Mouse (Mus musculus): ENCODE measurements at regions not wholly inside any gene's neighbourhood (a gene's known extent, or its start where the extent isn't known, plus 50 kb on each side); places are given as distances from the start of the nearest gene placed in this dataset.

- DNase-seq (ENCODE audit: low spot score in 2 of 2): no peak
These were observed 351.8 kb downstream of the Osr1 start for GRCm38 (mm10) chr12:9921591-9922198.

GRCm38 (mm10) chr12:9924561-9924960 lies 354.6 kb downstream of the Osr1 start:
- no peak for DNase-seq (ENCODE audit: low spot score in 2 of 2)

GRCm38 (mm10) chr12:9934158-9934557 lies 364.2 kb downstream of the Osr1 start:
- no peak for DNase-seq (ENCODE audit: low spot score in 2 of 2)

GRCm38 (mm10) chr12:9941357-9941756 lies 371.4 kb downstream of the Osr1 start:
- DNase-seq (ENCODE audit: low spot score in 2 of 2): no peak

- DNase-seq (ENCODE audit: low spot score in 2 of 2): no peak
These were observed 371.9 kb downstream of the Osr1 start for GRCm38 (mm10) chr12:9941823-9942222.

- DNase-seq (ENCODE audit: low spot score in 2 of 2): no peak
These were observed 378.9 kb downstream of the Osr1 start for GRCm38 (mm10) chr12:9948784-9949183.

GRCm38 (mm10) chr12:9952372-9952771 lies 382.5 kb downstream of the Osr1 start:
- no peak for DNase-seq (ENCODE audit: low spot score in 2 of 2)

- DNase-seq (ENCODE audit: low spot score in 2 of 2): no peak
These were observed 384.4 kb downstream of the Osr1 start for GRCm38 (mm10) chr12:9954178-9954888.

- DNase-seq (ENCODE audit: low spot score in 2 of 2): no peak
These were observed 399.5 kb downstream of the Osr1 start for GRCm38 (mm10) chr12:9969390-9969789.

- DNase-seq (ENCODE audit: low spot score in 2 of 2): no peak
These were observed 399.0 kb upstream of the Nt5c1b start for GRCm38 (mm10) chr12:9970771-9971170.

- no peak for DNase-seq (ENCODE audit: low spot score in 2 of 2)
These were observed 391.2 kb upstream of the Nt5c1b start for GRCm38 (mm10) chr12:9978494-9979112.

GRCm38 (mm10) chr12:9979113-9979507 lies 390.7 kb upstream of the Nt5c1b start:
- DNase-seq (ENCODE audit: low spot score in 2 of 2): no peak

GRCm38 (mm10) chr12:9991305-9991704 lies 378.5 kb upstream of the Nt5c1b start:
- no peak for DNase-seq (ENCODE audit: low spot score in 2 of 2)

GRCm38 (mm10) chr12:9995670-9996069 lies 374.1 kb upstream of the Nt5c1b start:
- no peak for DNase-seq (ENCODE audit: low spot score in 2 of 2)

- DNase-seq (ENCODE audit: low spot score in 2 of 2): no peak
These were observed 373.2 kb upstream of the Nt5c1b start for GRCm38 (mm10) chr12:9996455-9997189.

- DNase-seq (ENCODE audit: low spot score in 2 of 2): no peak
These were observed 372.6 kb upstream of the Nt5c1b start for GRCm38 (mm10) chr12:9997190-9997561.

GRCm38 (mm10) chr12:9997571-9997970 lies 372.2 kb upstream of the Nt5c1b start:
- DNase-seq (ENCODE audit: low spot score in 2 of 2): no peak

GRCm38 (mm10) chr12:9999933-10000332 lies 369.8 kb upstream of the Nt5c1b start:
- no peak for DNase-seq (ENCODE audit: low spot score in 2 of 2)

GRCm38 (mm10) chr12:10008473-10008872 lies 361.3 kb upstream of the Nt5c1b start:
- DNase-seq (ENCODE audit: low spot score in 2 of 2): no peak

- DNase-seq (ENCODE audit: low spot score in 2 of 2): no peak
These were observed 352.8 kb upstream of the Nt5c1b start for GRCm38 (mm10) chr12:10016710-10017581.

- no peak for DNase-seq (ENCODE audit: low spot score in 2 of 2)
These were observed 334.3 kb upstream of the Nt5c1b start for GRCm38 (mm10) chr12:10035479-10035878.

Measured in right cerebral cortex, adult 2 months (tissue).